Mouse (Mus musculus) neutrophil, adult 5-6 weeks (primary cell): ENCODE results near the gene Fgf18. TPM values are rescaled to one million over a fixed set of nuclear protein-coding genes. Genes with fewer than 3 reads are reported as not detected.

ENCODE experiments used
- ATAC-seq: fragments of 151-379, 151-347 bp; 2 replicates; pipeline ENCODE4 v1.8.0; 2017; ENCODE audit warnings: mild to moderate bottlenecking, moderate TSS enrichment; ENCODE audit not compliant: insufficient number of reproducible peaks, poor library complexity, low FRiP score, severe bottlenecking; ENCODE audit errors: extremely low read depth
- total RNA-seq: library from RNA; stranded (forward); fragments of 200-1000 nt; gene quantifications from 2 replicates; pipeline ENCODE4 v1.2.3, GENCODE M21; 2017

The Fgf18 gene
- total RNA-seq, 1 experiment from 2014 or later = not detected

DNA sequence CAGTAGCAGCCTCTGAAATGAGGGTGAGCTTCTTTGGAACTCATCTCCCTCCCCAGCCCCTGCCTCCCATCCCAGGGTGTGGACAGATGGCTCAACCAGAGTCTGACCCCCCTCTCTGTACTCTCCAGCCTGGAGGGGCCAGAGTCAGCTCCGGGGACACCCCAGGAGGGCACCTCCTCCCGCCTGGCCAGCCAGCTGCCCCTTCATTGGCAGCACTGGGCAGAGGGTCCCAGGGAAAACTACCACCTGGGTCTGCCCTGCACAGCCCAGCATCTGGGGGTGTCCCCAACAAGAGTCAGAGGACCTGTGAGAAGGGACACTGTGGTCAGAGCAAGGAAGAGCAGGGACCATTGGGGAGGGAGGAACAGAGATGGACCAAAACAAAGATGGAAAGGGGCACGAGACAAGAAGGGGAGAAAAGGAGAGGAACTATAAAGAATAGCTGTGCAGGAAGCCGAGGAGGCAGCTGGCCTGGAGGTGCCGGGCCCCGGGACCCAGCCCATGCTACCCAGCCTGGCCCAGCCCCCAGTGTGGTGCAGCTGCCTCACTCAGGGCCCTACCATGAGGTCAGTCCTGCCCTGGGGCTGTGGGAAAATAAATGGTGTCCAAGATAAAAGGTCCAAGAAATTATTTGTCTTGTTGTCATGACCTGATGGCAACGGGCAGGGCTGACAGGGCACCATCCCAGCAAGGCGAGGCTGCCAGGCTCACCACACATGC lies 14.4 kb downstream of the Fgf18 start:
- ATAC-seq = no peak

DNA sequence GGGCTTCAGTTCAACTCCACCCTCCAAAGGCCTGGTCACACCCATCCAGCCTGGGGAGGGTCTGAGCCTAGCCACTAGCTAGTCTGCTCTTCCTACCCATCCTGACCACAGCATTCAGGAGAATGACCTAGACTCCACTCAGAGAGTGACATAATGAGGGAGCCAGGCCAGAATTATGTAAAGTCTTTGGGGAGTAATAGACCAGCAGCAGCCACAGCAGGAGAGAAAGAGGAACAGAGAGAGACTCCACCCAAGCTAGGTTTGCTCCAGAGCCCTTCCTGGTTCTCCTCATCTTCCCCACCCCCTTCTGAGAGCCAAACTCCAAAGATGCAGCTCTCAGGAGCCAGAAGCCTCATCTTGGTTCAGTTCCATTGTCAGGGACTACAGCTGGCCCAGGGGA lies 20.1 kb downstream of the Fgf18 start:
- no peak for ATAC-seq

DNA sequence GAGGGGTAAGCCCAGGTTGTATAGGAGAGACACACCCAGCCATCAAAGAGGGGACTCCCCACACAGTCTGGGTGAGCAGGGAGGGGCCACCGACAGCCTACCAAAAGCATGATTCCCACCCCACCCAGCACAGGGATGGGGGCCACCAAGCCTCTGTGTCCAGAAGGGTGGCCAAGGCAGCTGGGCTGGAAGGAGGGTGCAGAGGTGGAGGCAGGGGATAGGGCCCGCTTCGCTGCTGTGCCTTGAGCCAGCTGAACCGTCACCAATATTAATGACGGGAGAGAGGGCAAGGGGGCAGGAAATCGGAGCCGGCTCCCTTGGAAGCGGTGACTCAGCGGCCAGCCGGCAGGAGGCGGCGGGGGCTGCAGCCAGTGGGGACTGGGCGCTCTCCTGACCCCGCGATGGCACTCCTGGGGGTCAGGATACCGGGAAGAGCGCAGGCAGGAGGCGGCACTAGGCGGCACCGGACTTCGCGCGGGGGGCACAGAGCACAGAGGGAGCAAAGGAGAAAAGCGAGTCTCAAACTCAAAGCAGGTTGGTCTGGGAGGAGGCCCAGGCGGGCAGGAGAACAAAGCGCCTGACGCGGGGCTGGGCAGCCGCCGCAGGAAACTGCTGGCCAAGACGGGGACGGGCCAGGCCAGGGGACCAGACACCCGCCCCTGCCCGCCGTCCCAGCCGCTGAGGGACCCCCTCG lies 24.5 kb downstream of the Fgf18 start:
- no peak for ATAC-seq

DNA sequence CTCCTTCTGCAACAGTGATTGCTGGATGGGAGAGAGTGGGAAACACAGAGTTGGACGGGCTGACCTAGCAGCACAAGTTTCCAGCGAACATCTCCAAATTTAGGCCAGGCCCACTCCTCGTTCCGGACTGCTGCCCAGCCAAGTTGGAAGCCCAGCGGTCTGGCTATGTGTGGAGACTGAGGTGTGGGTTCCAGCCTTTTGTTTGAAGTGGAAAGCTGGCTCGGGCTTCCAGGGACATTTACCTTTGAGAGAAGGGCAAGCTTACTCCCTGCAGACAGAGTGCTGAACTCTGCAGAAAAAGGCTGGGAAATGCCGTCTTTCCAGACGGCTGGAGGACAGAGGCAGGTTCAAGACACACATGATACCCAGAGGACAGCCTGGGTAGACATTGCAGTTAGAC lies 27.6 kb downstream of the Fgf18 start:
- ATAC-seq = no peak

DNA sequence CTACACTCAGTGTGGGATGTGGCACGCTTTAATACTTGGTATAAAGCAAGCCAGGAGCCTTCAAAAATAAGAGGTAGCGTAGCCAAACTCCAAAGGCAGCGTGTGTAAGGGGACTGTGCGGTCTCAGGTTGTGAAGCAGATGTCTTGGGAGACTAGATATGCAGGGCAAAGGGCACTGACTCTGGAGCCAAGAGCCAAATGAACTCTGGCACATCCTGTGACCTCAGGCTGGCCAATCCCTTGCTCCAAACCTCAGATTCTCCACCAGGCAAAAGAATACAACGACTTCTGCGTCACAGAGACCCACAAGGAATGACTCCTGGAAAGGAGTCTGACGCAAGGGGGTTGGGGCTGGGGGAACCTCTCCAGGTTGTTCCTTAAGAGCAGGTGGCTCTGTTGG lies 28.1 kb downstream of the Fgf18 start:
- no peak for ATAC-seq

DNA sequence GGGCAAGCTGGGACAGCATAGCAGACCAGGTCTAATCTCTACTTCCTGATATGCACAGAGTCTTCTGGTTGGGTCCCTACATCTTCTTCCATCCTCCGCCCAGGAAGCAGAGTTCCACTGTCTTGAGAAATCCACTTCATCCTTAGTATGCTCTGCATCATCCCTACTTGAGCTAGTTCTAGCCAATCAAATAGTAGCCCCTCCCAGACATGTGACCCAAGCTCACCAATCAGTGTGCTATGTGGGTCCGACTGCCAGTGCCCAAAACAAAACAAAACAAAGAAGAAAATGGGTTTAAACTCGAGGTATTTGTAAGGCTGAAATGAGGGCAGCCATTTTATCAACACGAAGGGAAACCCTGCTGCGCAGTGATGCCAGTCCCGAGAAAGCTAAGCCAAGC lies 28.7 kb downstream of the Fgf18 start:
- ATAC-seq = no peak

DNA sequence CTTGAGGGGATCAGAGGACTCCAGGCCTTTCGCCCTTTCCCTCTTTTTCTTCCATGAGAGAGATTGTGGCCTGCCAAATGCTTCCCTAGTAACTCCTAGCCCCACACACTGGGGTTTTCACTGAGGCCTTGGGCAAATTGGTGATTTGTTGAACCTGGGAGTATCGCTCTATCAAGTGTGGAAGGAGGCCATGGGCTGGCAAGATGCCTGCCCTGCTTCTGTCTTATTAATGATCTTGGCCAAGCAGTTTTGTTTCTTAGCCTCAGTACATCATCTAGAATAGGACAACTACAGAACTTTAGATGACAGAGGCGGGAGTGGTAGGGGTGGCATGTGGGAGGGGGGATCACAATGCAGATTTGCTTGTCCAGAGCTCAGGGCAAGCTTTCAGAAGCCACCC lies 31.4 kb downstream of the Fgf18 start:
- no peak for ATAC-seq

DNA sequence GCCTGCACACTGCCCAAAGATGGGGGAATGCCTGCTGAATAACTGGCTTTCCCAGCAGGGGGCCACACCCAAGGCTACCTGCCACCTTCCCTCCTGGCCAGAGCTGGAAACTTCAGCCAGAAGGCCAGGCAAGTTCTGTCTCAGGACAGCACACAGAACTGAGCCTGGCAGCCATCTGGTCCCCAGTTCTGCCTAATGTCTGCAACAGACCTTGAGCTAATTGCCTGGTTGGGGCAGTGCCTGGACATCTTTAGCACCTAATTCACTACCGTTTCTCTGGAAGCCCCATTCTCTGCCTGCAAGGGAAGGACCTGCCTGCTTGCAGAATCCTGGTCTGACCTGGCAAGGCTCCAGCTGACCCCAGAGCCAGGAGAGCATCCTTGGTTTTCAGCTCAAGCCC lies 34.8 kb downstream of the Fgf18 start:
- no peak for ATAC-seq

DNA sequence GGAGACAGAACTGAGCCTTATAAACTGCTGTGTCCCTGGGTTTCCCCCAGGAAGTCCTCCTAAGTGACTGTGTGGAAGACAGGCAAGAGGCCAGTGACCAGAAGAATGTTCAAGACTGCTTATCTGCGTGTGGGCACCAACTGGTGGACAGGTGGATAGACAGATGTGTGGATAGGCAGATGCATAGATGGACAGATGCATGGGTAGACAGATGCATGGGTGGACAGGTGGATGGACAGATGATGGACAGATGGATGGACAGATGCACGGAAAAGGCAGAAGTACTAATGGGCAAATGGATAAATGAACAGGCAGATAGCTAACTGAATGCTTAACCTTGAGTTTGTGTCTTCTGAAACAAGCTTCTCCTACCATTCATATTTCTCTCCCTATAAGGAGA lies 37.1 kb downstream of the Fgf18 start:
- no peak for ATAC-seq

DNA sequence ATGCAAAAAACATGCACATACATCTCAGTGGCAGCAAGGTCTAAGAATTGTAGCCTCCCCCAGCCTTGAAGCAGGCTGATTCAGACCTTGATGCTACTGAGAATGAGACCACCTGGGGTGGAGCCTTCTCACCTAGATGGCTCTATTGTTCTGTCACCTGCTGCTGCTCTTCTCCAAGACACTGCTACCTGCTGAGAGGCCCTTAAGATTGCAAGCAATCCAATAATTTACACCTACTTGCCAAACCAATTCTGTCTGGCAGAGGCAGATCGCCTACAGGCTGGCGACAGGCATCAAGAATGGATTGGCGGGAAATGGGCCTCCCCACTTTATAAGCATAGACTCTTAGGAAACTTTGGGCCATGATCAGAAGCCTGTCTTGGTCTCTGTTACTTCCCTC lies 39.7 kb downstream of the Fgf18 start:
- ATAC-seq = no peak

DNA sequence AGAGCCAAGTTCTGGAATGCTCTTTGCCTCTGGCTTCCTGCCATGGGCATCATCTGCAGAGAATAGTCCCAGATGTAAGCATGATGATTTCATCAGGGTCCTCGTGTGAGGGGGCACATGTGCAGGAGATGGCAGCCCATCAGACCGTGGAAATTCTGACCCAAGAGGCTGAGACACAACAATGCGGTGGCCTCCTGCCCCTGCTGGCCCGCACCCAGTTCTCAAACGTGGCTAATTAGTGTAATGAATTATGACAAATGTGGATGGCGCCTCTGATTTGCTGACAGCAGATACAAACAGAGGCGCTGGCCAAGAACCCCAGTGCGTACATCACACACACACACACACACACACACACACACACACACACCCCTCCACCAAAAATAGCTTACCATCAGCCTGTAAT lies 42.3 kb downstream of the Fgf18 start:
- no peak for ATAC-seq

DNA sequence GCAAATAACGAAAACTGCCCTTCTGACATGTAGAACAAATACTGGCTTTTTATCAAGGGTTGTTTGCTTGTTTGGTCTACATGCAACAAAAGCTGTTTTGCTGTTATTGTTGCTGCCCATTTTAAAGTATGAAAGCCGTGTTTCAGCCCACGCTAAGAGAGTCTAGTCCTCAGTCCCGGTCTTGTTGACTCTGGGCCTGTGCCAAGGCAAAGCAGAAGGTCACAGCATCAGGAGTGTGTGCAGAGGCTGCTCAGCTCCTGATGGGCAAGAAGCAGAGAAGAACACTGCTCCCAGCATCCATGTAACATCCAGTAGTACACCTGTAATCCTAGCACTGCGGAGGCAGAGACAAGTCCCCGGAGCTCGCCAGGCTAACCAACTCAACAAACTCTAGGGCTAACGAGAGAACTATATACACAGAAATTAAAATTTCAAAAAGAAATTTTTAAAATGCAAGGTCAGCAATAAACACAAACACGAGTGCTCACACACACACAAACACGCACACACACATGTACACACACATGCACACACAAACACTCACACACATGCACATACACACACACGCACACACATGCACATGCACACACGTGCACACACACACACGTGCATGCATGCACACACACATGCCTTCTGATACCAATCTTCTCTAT lies 43.8 kb downstream of the Fgf18 start:
- no peak for ATAC-seq

DNA sequence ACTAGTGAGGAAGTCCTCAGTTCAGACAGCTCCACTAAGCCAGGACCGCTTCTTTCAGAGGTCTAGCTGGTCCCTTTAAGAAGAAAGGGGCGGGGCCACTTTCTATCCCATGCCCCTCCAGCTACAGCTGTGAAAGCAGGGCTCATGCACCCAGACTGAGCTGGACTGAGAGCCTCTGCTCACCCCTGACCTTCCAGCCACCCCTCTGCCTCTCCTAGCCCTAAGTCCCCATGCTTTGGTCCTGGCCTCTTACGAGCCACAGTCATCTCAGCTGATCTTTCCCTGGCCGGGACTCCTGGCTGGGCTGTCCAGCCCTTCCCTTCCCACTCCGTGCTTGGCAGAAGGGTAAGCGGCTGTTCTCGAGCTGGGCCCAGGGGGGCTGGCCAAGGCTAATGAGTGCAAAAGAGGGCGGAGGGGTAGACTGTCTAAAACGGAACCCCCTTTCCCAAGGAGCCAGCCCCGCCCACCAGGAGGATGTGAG lies 47.1 kb downstream of the Fgf18 start:
- no peak for ATAC-seq

DNA sequence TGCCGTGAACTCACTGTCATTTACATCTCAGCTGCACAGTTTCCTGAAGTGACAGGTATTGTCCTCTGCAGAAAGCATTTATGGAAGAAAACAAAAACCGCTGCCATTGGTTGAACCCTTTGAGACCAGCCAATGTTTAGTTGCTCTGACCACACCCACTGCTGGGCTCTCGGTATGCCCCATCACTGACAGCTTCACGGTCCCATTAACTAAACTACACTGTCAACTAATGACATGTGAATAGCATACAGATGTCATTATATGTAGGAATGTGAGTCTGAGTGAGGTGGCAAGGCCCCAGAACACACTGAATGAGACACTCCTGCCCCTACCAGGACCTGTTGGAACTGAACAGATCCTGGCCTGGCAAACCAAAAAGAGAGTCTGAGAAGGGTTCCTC lies 47.8 kb downstream of the Fgf18 start:
- no peak for ATAC-seq

DNA sequence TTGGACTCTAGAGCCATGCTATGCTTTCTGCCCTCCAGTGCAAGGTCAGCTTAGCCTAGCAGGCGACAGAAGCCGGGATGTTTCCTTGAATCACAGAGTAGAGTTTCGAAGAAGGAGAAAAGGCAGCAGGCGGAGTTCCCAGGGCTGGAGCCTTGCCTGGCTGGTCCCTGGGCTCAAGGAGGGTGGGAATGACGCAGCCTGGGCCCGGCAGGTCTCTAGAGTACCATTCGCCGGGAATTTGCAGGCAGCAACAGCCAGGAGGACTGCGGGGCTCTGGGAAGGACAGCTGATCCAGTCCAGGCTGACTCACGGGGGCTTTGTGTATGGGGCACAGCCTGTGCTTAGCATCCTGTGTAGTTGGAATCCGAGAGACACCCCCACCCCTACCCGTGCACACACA lies 48.8 kb downstream of the Fgf18 start:
- ATAC-seq = no peak

DNA sequence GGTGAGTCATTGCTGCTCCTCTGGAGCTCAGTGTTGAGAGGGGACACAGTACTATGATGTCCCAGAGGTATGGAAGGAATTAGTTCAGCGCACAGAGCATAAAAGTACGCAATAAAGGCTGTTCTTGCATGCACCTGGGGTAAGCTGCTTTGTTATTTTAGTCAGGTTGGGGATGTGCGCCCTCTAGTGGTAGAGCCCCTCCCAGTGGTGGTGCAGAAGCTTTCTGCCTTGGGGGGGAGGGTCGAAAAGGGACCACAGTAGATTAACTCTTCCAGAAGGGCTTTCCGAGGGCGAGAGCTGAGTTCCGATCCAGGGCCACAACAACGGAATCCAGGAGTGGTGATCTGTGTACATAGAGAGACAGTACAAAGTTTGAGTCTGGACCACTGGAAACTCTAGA lies 49.3 kb downstream of the Fgf18 start:
- no peak for ATAC-seq

DNA sequence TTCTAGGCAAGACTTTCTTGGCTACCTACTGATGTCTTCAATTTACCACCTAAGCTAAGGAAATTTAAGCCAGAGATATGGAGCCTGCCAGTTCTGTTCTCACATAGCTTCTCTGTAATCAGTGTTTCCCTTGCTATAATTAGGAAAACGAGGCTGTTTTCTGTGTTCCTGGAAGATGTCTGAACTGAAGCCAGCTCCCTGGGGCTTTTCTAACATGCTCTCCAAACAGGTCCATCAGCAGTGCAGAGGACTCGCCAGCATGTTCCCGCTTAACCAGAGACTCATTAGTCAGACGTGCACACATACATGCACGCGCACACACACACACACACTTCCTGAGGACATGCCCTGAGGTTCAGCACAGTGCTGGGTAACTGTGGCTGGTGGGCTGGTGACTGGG lies 57.3 kb downstream of the Fgf18 start:
- no peak for ATAC-seq

DNA sequence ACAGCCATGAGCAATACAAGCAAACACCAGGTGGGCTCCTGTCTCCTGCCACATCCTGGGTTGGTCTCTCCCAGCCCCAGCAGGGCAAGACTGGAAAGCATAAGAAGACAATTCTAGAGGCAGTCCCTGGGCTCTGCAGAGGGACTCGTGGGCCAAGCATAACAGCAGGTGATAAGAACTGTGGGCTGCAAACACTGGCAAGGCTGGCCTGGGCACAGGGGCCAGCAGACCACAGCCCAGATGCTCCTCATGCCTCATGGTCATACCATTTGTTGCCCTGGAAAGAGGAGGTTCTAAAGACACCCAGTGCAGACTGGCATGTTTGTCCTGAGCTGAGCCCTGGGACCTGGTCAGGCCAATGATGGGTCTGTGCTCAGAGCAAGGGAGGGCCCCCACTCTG lies 59.0 kb downstream of the Fgf18 start:
- no peak for ATAC-seq

DNA sequence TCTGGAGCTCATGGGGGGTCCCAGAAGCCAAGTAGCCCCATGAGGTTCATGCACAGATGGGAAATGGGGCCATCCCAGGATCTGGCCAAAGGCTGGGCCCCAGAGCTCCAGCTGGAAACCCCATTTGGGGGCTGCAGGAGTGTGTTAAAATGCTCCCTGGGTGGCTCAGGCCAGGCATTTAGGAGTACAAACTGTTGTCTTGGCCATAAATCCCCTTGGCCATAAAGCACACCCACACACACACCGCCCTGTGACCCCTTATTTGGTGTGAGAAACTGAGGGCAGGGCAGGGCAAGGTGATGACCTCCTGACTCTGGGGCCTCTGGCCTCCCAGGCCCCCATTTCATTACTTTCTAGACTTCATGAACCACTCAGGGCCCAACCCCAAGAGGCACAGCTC lies 61.2 kb downstream of the Fgf18 start:
- no peak for ATAC-seq

DNA sequence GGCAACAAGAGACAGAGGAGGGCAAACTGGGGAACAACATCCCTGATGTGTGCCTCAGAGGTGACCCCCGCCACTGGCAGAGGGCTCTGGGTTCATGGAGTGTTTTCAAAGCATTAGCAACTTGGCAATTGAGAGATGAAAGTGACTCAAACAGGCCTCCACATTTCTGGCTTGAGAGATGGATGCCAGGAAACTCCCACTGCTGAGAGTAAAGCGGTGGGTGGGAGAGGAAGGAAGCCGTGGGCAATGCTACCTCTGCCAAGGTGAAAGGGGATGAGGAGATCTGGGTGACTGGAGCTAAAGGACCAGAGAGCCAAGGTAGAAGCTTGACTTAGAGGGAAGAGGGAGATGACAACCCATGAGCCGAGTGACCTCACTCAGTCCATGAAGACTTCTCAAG lies 61.7 kb downstream of the Fgf18 start:
- ATAC-seq = no peak
